Mouse (Mus musculus) spleen, adult 2 months (tissue): ENCODE results near the gene Mical2.

Experiments used
- CTCF ChIP-seq: fragments of 200-500 bp; IDR thresholded peaks from 2 replicates; pipeline ENCODE4 v1.5.1; 2011; ENCODE audit warnings: mild to moderate bottlenecking, inconsistent platforms; ENCODE audit not compliant: insufficient read depth, insufficient read length, insufficient replicate concordance; ENCODE audit errors: extremely low read depth
- POLR2A ChIP-seq: fragments of 200-500 bp; IDR thresholded peaks from 2 replicates; pipeline ENCODE4 v1.6.1; 2011; ENCODE audit warnings: low read depth, low read length, inconsistent platforms

GRCm38 (mm10) chr7:112197461-112197860 lies 28.2 kb upstream of the Mical2 start:
- TF ChIP-seq CTCF: no peak
- no peak for TF ChIP-seq POLR2A
